Mouse (Mus musculus) kidney, embryonic 14.5 days (tissue): ENCODE measurements at regions not wholly inside any gene's neighbourhood (a gene's known extent, or its start where the extent isn't known, plus 50 kb on each side); places are given as distances from the start of the nearest gene placed in this dataset.

ENCODE experiments used
- ATAC-seq: fragments of 200-750 bp; cut with Nextera tagmentation; 2 replicates; pipeline ENCODE4 v1.8.0; 2017; ENCODE audit warnings: moderate number of reproducible peaks, mild to moderate bottlenecking, moderate TSS enrichment, moderate library complexity; ENCODE audit not compliant: low FRiP score, low TSS enrichment
- H3K27ac ChIP-seq: fragments of 300-500 bp; sonication (generic); 2 replicates; pipeline ENCODE4 v1.5.1; 2014; ENCODE audit warnings: low read depth, mild to moderate bottlenecking, low read length, moderate library complexity, mixed read lengths
- H3K27me3 ChIP-seq: fragments of 300-500 bp; sonication (generic); 2 replicates; pipeline ENCODE4 v1.6.1; 2014; ENCODE audit warnings: mild to moderate bottlenecking, low read length; ENCODE audit not compliant: control insufficient read depth, insufficient read depth
- H3K36me3 ChIP-seq: fragments of 300-500 bp; sonication (generic); 2 replicates; pipeline ENCODE4 v1.6.1; 2014; ENCODE audit warnings: low read length, mixed read lengths; ENCODE audit not compliant: control insufficient read depth, insufficient read depth
- H3K4me1 ChIP-seq: fragments of 300-500 bp; sonication (generic); 2 replicates; pipeline ENCODE4 v1.6.1; 2014; ENCODE audit warnings: low read length, mixed read lengths; ENCODE audit not compliant: control insufficient read depth, insufficient read depth
- H3K4me2 ChIP-seq: fragments of 300-500 bp; sonication (generic); replicated peaks from 2 replicates; pipeline ENCODE4 v1.6.1; 2014; ENCODE audit warnings: low read depth, mild to moderate bottlenecking, low read length
- H3K4me3 ChIP-seq: fragments of 300-500 bp; sonication (generic); 2 replicates; pipeline ENCODE4 v1.5.1; 2014; ENCODE audit warnings: mild to moderate bottlenecking, low read length
- H3K9ac ChIP-seq: fragments of 300-500 bp; sonication (generic); 2 replicates; pipeline ENCODE4 v1.6.1; 2014; ENCODE audit warnings: low read depth, mild to moderate bottlenecking, low read length, moderate library complexity
- H3K9me3 ChIP-seq: fragments of 300-500 bp; sonication (generic); 2 replicates; pipeline ENCODE4 v1.6.1; 2016; ENCODE audit warnings: low read length; ENCODE audit not compliant: control insufficient read depth
- WGBS: fragments of 180-500 bp; shearing (Covaris S2); extraction: QIAGEN DNeasy Blood & Tissue Kit; methylation state at CpG from one replicate; pipeline ENCODE4 v1.1.7; 2014; 5-methylcytosine and 5-hydroxymethylcytosine counted together

DNA sequence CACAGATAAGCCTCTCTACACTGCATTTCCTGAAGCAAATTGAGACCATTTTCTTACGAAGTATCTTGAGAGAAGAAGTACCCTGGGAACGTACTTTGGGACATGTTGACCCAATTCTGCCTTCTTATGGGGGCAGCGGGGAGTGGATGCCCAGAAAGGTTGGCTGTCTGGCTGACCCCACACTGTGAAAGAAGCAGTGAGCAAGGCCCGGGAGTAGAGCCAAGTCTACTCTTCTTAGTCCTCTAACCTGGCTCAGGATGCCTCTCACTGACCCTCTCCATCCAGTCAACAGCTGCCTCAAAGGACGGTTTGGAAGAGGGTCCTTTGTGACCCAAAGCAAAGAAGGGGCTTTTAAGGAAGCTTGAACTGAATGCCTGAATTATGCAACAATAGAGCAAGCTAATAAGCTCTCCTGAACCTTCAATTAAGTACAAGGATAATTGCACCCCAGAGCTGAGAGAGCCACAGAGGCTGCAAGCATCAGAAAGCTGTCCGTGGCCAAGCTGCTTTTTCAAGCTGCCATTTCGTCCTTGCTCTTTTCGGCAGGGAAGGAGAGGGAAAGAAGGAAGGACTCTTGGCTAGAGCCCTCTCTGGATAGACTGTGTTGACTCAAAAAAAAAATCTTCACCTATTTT lies 70.3 kb downstream of the Pctp start:
- WGBS, result 78% methylated on average over 8 of the region's 8 CpGs
- Histone ChIP-seq H3K27me3 (no peaks in the 10 kb centered on the region), H3K9me3 (no peaks in the 10 kb centered on the region), H3K27ac (no peak overlapping the region), H3K36me3 (no peaks in the 10 kb centered on the region), H3K4me2 (no peak overlapping the region), H3K4me1 (no peaks in the 10 kb centered on the region), H3K4me3 (no peak overlapping the region), H3K9ac (no peak overlapping the region)
- no peak for ATAC-seq

DNA sequence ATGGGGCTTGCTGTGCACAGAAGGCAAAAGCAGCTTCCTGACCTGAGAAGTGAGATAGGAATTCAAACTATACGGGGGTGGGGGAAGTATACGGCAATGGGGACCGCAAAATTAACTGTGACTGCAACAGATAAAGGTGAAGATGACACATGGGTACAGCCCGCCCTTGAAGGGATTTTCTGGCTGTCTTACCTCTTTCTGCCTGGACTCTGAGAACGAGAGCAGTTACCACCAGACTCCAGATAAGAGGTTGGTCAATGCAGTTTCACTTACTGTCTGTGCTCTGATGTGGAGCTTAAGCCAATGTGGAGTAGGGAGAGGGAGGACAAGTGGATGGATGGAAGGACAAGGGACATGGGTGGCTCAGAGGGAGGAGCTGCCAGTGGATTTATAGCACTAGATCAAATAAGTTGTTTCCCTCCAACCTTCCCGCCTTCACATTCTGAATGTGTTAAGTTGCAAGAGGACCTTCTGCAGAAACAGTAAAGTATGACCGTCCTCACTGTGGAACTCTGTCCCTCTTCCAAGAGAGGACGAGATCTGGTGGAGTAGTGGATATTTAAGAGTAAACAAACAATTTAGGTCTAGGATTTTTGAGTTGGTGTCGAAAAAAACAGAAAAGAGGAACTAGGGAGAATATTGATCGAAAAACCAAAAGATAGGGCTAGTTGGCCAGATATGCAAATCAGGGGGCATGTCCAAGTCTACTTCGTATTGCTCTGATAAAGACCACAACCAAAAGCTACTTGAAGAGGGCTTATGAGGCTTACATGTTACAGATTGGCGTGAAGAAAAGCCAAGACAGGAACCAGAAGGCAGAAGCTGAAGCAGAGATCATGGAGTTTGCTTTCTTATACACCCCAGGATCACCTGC lies 73.3 kb downstream of the Pctp start:
- Histone ChIP-seq H3K9me3 (no peaks in the 10 kb centered on the region), H3K4me2 (no peak overlapping the region), H3K36me3 (no peaks in the 10 kb centered on the region), H3K4me3 (no peak overlapping the region), H3K4me1 (no peaks in the 10 kb centered on the region), H3K27me3 (no peaks in the 10 kb centered on the region), H3K9ac (no peak overlapping the region), H3K27ac (no peak overlapping the region)
- 84% methylated on average over 12 of the region's 12 CpGs for WGBS
- ATAC-seq, result no peak

DNA sequence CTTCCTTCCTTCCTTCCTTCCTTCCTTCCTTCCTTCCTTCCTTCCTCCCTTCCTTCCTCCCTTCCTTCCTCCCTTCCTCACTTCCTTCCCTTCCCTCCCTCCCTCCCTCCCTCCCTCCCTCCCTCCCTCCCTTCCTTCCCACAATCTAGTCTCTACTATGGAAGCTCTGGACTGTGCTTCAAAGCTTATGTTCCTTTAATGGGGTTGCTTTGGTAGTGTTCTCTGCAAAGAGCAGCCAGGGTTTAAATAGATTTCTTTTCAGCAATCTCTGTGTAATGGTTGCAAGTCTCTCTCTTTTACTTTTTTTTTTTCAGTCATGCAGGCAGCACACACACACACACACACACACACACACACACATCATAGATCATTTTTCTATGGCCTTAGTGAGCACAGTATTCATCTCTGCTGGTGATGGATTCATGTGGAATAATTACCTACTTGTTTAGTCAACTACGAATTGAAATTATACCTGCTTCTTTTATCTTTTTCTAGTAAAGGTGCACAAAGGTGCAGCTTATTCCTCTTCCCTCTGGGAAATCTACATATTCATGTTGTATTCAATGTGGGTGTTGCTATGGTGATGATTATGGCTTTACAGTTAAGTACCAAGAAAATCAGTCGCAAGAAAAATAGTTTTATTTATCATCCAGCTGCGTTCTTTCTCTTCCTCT lies 75.1 kb downstream of the Pctp start:
- Histone ChIP-seq H3K4me1 (peaks cover 3% of the 10 kb centered on the region; the same call in 1 of the 2 replicates), H3K27ac (no peak overlapping the region), H3K36me3 (no peaks in the 10 kb centered on the region), H3K9me3 (no peaks in the 10 kb centered on the region), H3K9ac (no peak overlapping the region), H3K4me2 (no peak overlapping the region), H3K27me3 (no peaks in the 10 kb centered on the region), H3K4me3 (no peak overlapping the region)
- WGBS, result 80% methylated on average over 3 of the region's 3 CpGs
- no peak for ATAC-seq

DNA sequence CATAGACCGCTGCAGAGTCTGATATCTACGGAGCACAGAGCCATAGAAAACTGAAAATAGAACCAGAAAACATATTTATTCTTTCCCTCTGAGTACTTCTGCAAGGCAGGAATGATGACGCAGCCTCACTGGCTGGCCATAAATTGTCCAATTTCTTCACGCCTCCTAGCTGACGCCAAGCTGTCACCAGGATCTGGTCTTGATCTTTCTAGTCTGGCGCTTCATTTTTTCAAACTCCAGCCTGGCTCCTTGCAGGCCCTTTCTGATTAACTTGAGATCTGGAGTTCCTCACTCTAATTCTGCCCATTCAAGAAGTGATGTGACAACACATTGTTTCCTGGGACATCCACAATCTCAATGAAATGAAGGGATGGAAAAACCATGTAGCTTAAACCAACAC lies 80.1 kb downstream of the Pctp start:
- 48% methylated on average over 6 of the region's 6 CpGs for WGBS
- Histone ChIP-seq H3K27me3 (no peaks in the 10 kb centered on the region), H3K36me3 (no peaks in the 10 kb centered on the region), H3K4me1 (peaks cover 4% of the 10 kb centered on the region; the same call in 1 of the 2 replicates), H3K9ac (no peak overlapping the region), H3K9me3 (no peaks in the 10 kb centered on the region), H3K4me2 (no peak overlapping the region), H3K4me3 (no peak overlapping the region), H3K27ac (no peak overlapping the region)
- ATAC-seq, result no peak

DNA sequence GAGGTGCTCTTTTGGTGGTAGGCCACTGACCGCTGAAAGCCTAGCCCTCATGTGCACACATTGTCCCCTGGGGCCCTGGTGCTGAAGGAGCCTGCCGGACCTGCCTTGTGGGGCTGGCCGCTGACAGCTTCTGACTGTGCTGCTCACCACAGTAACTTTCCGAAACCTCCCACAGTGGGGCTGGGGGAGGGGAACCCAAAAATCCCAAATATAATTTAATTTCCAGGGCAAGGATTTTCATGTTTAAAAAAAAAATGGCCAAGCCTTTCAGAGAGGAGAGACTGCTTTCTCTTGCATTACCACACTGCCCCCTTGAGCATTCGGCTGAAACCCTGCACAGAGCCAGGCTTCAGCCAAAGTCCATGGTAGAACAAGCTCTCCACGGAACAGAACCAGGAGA lies 81.5 kb downstream of the Pctp start:
- Histone ChIP-seq H3K9me3 (no peaks in the 10 kb centered on the region), H3K4me3 (no peak overlapping the region), H3K27ac (no peak overlapping the region), H3K27me3 (no peaks in the 10 kb centered on the region), H3K4me2 (no peak overlapping the region), H3K9ac (no peak overlapping the region), H3K36me3 (no peaks in the 10 kb centered on the region), H3K4me1 (peaks cover 4% of the 10 kb centered on the region; the same call in 1 of the 2 replicates)
- ATAC-seq, result 0 out of 2 replicates have a peak, but pooled peaks have one; percentile 68
- 46% methylated on average over 6 of the region's 6 CpGs for WGBS

DNA sequence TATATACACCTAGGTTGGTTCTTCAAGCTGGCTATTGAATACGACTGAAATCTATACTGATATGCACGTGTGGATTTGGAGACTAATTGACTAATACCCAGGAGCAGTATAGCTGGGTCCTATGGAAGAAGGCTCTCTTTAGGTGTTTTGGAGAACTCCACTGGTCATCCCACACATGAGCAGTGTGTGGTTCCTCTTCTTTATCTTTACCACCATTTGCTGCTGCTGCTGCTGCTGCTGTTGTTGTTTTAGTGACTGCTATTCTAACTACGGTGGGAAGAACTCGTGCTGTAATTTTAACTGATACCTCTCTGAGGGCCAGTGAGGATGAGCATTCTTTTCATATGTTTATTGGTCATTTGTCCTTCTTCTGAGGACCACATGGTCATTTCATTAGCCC lies 86.9 kb downstream of the Pctp start:
- H3K4me1 ChIP-seq, result no peaks in the 10 kb centered on the region
- H3K4me2 ChIP-seq, result no peak overlapping the region
- H3K27ac ChIP-seq, result no peak overlapping the region
- no peaks in the 10 kb centered on the region for H3K36me3 ChIP-seq
- ATAC-seq, result no peak
- no peak overlapping the region for H3K4me3 ChIP-seq
- no peaks in the 10 kb centered on the region for H3K9me3 ChIP-seq
- no peaks in the 10 kb centered on the region for H3K27me3 ChIP-seq
- 75% methylated on average over 4 of the region's 4 CpGs for WGBS
- no peak overlapping the region for H3K9ac ChIP-seq

DNA sequence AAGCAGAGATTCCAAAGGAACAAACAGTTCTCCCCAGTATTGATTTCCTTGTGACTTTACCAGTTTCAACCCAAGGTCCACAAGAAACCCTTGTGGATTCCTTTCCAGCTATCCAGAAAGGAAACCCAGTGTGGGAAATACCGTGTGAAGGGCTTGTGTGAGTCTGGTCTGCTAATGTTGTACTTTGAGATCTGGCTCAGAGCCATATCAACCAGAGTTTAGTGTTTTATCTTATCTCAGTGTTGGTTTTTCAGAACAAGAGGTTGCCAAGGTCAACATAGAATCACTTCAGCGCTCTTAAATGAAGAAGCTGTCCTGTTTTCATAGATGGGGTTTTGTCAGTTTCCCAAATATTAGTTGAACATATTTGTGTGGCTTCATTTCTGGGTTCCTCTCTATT lies 88.1 kb downstream of the Pctp start:
- no peak for ATAC-seq
- H3K9ac ChIP-seq, result no peak overlapping the region
- H3K4me1 ChIP-seq, result no peaks in the 10 kb centered on the region
- H3K9me3 ChIP-seq, result no peaks in the 10 kb centered on the region
- no peak overlapping the region for H3K4me2 ChIP-seq
- no peaks in the 10 kb centered on the region for H3K36me3 ChIP-seq
- 68% methylated on average over 2 of the region's 2 CpGs for WGBS
- no peak overlapping the region for H3K4me3 ChIP-seq
- no peaks in the 10 kb centered on the region for H3K27me3 ChIP-seq
- H3K27ac ChIP-seq, result no peak overlapping the region

DNA sequence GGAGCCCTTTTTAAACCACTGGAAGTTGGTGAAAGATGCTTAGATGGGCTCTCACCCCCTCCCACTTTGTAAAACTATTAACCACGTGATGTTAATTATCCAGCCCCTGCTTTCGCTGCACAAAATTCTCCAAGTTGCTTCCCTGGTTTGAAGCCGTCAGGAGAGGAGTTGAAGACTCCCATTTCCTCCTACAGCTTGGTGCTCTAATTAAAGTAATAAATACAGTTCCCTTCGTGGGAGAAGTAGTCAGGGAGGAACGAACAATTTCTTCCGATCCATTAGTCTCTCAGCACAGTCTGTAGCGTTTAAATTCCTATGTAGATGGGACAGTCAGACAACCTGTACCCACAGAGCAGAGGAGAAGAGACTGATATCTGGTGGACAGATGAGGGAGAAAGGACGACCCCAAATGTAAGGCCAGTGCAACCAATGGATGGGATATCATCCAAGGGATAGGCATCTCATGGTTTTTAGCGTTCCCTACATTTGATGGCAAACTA lies 101.4 kb downstream of the Pctp start:
- 34% methylated on average over 9 of the region's 9 CpGs for WGBS
- no peak overlapping the region for H3K4me2 ChIP-seq
- no peak overlapping the region for H3K27ac ChIP-seq
- no peak; the same call in 1 of the 2 replicates for ATAC-seq
- no peak overlapping the region for H3K9ac ChIP-seq
- H3K27me3 ChIP-seq, result no peaks in the 10 kb centered on the region
- H3K36me3 ChIP-seq, result no peaks in the 10 kb centered on the region
- H3K9me3 ChIP-seq, result no peaks in the 10 kb centered on the region
- H3K4me1 ChIP-seq, result no peaks in the 10 kb centered on the region
- H3K4me3 ChIP-seq, result no peak overlapping the region

DNA sequence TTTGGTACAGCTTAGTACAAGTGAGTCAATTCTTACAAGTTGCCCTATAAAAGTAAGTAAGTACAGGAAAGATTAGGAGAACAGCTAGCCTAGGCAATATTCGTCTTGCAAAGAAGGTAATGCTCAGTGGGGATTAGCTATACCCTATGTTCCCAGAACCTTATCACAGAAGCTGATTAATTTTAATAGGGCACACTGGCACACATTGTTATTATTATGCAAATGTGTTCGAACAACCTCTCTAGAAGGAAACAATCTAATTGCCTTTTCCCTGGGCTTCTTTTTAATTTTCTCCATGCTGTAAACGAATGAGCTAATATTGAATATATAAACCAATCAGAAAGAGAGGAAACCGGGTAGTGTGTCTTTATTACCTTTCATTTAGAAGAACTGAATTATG lies 104.2 kb downstream of the Pctp start:
- Histone ChIP-seq H3K4me2 (no peak overlapping the region), H3K27ac (no peak overlapping the region), H3K27me3 (no peaks in the 10 kb centered on the region), H3K4me1 (no peaks in the 10 kb centered on the region), H3K4me3 (no peak overlapping the region), H3K36me3 (no peaks in the 10 kb centered on the region), H3K9ac (no peak overlapping the region), H3K9me3 (no peaks in the 10 kb centered on the region)
- 89% methylated on average over 4 of the region's 4 CpGs for WGBS
- ATAC-seq, result no peak
